Mouse (Mus musculus) hindbrain, embryonic 16.5 days (tissue): ENCODE results near the gene Srsf12. TPM values are rescaled to one million over a fixed set of nuclear protein-coding genes. Genes with fewer than 3 reads are reported as not detected.
A peak's percentile ranks its signal among the peaks of the same experiment; 100 is the strongest.

Source experiments
- ATAC-seq: fragments of 200-750 bp; cut with Nextera tagmentation; 2 replicates; pipeline ENCODE4 v1.8.0; 2017; ENCODE audit warnings: moderate TSS enrichment, moderate library complexity
- H3K27ac ChIP-seq: fragments of 300-500 bp; sonication (generic); 2 replicates; pipeline ENCODE4 v1.5.1; 2014; ENCODE audit warnings: low read depth, mild to moderate bottlenecking, control low read depth, low read length, moderate library complexity
- H3K27me3 ChIP-seq: fragments of 300-500 bp; sonication (generic); replicated peaks from 2 replicates; pipeline ENCODE4 v1.6.1; 2014; ENCODE audit warnings: low read length; ENCODE audit not compliant: control insufficient read depth, insufficient read depth
- H3K36me3 ChIP-seq: fragments of 300-500 bp; sonication (generic); 2 replicates; pipeline ENCODE4 v1.6.1; 2014; ENCODE audit warnings: mild to moderate bottlenecking, low read length, moderate library complexity, mixed read lengths; ENCODE audit not compliant: control insufficient read depth, insufficient read depth
- H3K4me1 ChIP-seq: fragments of 300-500 bp; sonication (generic); 2 replicates; pipeline ENCODE4 v1.6.1; 2014; ENCODE audit warnings: low read depth, low read length; ENCODE audit not compliant: control insufficient read depth, insufficient read depth
- H3K4me2 ChIP-seq: fragments of 300-500 bp; sonication (generic); 2 replicates; pipeline ENCODE4 v1.6.1; 2014; ENCODE audit warnings: mild to moderate bottlenecking, low read length, control low read depth, moderate library complexity
- H3K4me3 ChIP-seq: fragments of 300-500 bp; sonication (generic); 2 replicates; pipeline ENCODE4 v1.5.1; 2014; ENCODE audit warnings: mild to moderate bottlenecking, low read length, control low read depth, moderate library complexity
- H3K9ac ChIP-seq: fragments of 300-500 bp; sonication (generic); 2 replicates; pipeline ENCODE4 v1.6.1; 2014; ENCODE audit warnings: low read depth, mild to moderate bottlenecking, control low read depth, low read length, moderate library complexity
- H3K9me3 ChIP-seq: fragments of 300-500 bp; sonication (generic); 2 replicates; pipeline ENCODE4 v1.6.1; 2014; ENCODE audit warnings: mild to moderate bottlenecking, low read length, moderate library complexity; ENCODE audit not compliant: control insufficient read depth
- WGBS: fragments of 180-500 bp; shearing (Covaris S2); extraction: QIAGEN DNeasy Blood & Tissue Kit; methylation state at CpG from one replicate; pipeline ENCODE4 v1.1.7; 2014; 5-methylcytosine and 5-hydroxymethylcytosine counted together
- polyA plus RNA-seq: library from polyadenylated mRNA; unstranded; fragments of >200 nt; fragmentation: Nextera tagmentation; extraction: Ambion mirVana; gene quantifications from 2 replicates; pipeline ENCODE4 v1.2.1, GENCODE M21; 2015

Gene Srsf12
- polyA plus RNA-seq = 74.5 and 79.2 TPM in 2 replicates

- H3K9me3 ChIP-seq = no peaks in the 10 kb centered on the region
- H3K27me3 ChIP-seq = no peaks in the 10 kb centered on the region
- no peaks in the 10 kb centered on the region for H3K36me3 ChIP-seq
- H3K4me1 ChIP-seq = peaks cover 8% of the 10 kb centered on the region; the same call in 1 of the 2 replicates
- H3K4me3 ChIP-seq = peak within 1 kb of the TSS; percentile 86
- ATAC-seq = peak; percentile 91
- H3K27ac ChIP-seq = peak within 1 kb of the TSS; percentile 95
- H3K4me2 ChIP-seq = peak within 1 kb of the TSS; percentile 89
- 3% methylated on average over 64 of the region's 65 CpGs for WGBS
- H3K9ac ChIP-seq = peak within 1 kb of the TSS; percentile 99
Measured at GRCm38 (mm10) chr4:33208881-33209841, at the start of gene Srsf12. Gene Srsf12 (plus strand): TSS chr4:33208991.

GRCm38 (mm10) chr4:33183477-33183876, 25.3 kb upstream of the Srsf12 start:
- H3K27ac ChIP-seq = no peak overlapping the region
- no peak for ATAC-seq
- no peak overlapping the region for H3K9ac ChIP-seq
- H3K36me3 ChIP-seq = peaks cover 2% of the 10 kb centered on the region; the same call in 1 of the 2 replicates
- H3K4me1 ChIP-seq = peaks cover 4% of the 10 kb centered on the region
- no peaks in the 10 kb centered on the region for H3K9me3 ChIP-seq
- no peak overlapping the region for H3K4me2 ChIP-seq
- H3K4me3 ChIP-seq = no peak overlapping the region
- no peaks in the 10 kb centered on the region for H3K27me3 ChIP-seq
- 87% methylated on average over 5 of the region's 5 CpGs for WGBS

- Histone ChIP-seq H3K9ac (no peak overlapping the region), H3K9me3 (no peaks in the 10 kb centered on the region), H3K4me3 (peak overlapping the region; percentile 76), H3K4me2 (peak overlapping the region; percentile 87), H3K4me1 (peaks cover 4% of the 10 kb centered on the region), H3K36me3 (no peaks in the 10 kb centered on the region), H3K27ac (peak overlapping the region; percentile 96), H3K27me3 (no peaks in the 10 kb centered on the region)
- ATAC-seq = no peak
- WGBS = 11% methylated on average over 9 of the region's 9 CpGs
Measured at GRCm38 (mm10) chr4:33188164-33188563, 20.6 kb upstream of the Srsf12 start.

GRCm38 (mm10) chr4:33188781-33189734, 19.7 kb upstream of the Srsf12 start:
- Histone ChIP-seq H3K27me3 (no peaks in the 10 kb centered on the region), H3K9me3 (no peaks in the 10 kb centered on the region), H3K9ac (peak overlapping the region; percentile 79), H3K4me3 (peak overlapping the region; percentile 76), H3K4me2 (peak overlapping the region; percentile 87), H3K4me1 (peaks cover 4% of the 10 kb centered on the region), H3K27ac (peak overlapping the region; percentile 96), H3K36me3 (no peaks in the 10 kb centered on the region)
- peak; percentile 97 for ATAC-seq
- under 1% methylated on average over 85 of the region's 123 CpGs for WGBS

- peaks cover 4% of the 10 kb centered on the region for H3K4me1 ChIP-seq
- no peaks in the 10 kb centered on the region for H3K36me3 ChIP-seq
- no peaks in the 10 kb centered on the region for H3K9me3 ChIP-seq
- peak within 1 kb of the TSS; percentile 76 for H3K4me3 ChIP-seq
- H3K27ac ChIP-seq = peak within 1 kb of the TSS; percentile 96
- peak within 1 kb of the TSS; percentile 79 for H3K9ac ChIP-seq
- WGBS = 14% methylated on average over 6 of the region's 6 CpGs
- H3K27me3 ChIP-seq = no peaks in the 10 kb centered on the region
- peak within 1 kb of the TSS; percentile 87 for H3K4me2 ChIP-seq
- ATAC-seq = no peak
Measured at GRCm38 (mm10) chr4:33189735-33190036, 19.1 kb upstream of the Srsf12 start, which contains the start of gene Pm20d2. Gene Pm20d2 (minus strand): TSS chr4:33189737.

GRCm38 (mm10) chr4:33198117-33198516, 10.7 kb upstream of the Srsf12 start:
- WGBS = 5% methylated on average over 2 of the region's 2 CpGs
- Histone ChIP-seq H3K27me3 (no peaks in the 10 kb centered on the region), H3K27ac (no peak overlapping the region), H3K36me3 (no peaks in the 10 kb centered on the region), H3K4me3 (no peak overlapping the region), H3K9me3 (no peaks in the 10 kb centered on the region), H3K4me1 (no peaks in the 10 kb centered on the region), H3K9ac (no peak overlapping the region), H3K4me2 (no peak overlapping the region)
- no peak for ATAC-seq

- ATAC-seq = no peak
- 3% methylated on average over 4 of the region's 4 CpGs for WGBS
- H3K36me3 ChIP-seq = no peaks in the 10 kb centered on the region
Measured at GRCm38 (mm10) chr4:33204682-33205081, 4.1 kb upstream of the Srsf12 start.

GRCm38 (mm10) chr4:33207551-33207950, 1.2 kb upstream of the Srsf12 start:
- no peaks in the 10 kb centered on the region for H3K27me3 ChIP-seq
- no peaks in the 10 kb centered on the region for H3K9me3 ChIP-seq
- H3K4me1 ChIP-seq = peaks cover 8% of the 10 kb centered on the region; the same call in 1 of the 2 replicates
- H3K36me3 ChIP-seq = no peaks in the 10 kb centered on the region
- no peak overlapping the region for H3K27ac ChIP-seq
- no peak overlapping the region for H3K4me3 ChIP-seq
- 65% methylated on average over 2 of the region's 2 CpGs for WGBS
- no peak overlapping the region for H3K9ac ChIP-seq
- no peak overlapping the region for H3K4me2 ChIP-seq
- ATAC-seq = no peak

More at GRCm38 (mm10) chr4:33204682-33205081, 4.1 kb upstream of the Srsf12 start:
- H3K27ac ChIP-seq = no peak overlapping the region
- H3K9ac ChIP-seq = no peak overlapping the region
- no peak overlapping the region for H3K4me2 ChIP-seq
- no peaks in the 10 kb centered on the region for H3K27me3 ChIP-seq
- H3K4me1 ChIP-seq = peaks cover 3% of the 10 kb centered on the region; the same call in 1 of the 2 replicates
- no peak overlapping the region for H3K4me3 ChIP-seq
- H3K9me3 ChIP-seq = no peaks in the 10 kb centered on the region
